Mouse (Mus musculus): ENCODE results near the gene Prr29.

Gene Prr29

DNA sequence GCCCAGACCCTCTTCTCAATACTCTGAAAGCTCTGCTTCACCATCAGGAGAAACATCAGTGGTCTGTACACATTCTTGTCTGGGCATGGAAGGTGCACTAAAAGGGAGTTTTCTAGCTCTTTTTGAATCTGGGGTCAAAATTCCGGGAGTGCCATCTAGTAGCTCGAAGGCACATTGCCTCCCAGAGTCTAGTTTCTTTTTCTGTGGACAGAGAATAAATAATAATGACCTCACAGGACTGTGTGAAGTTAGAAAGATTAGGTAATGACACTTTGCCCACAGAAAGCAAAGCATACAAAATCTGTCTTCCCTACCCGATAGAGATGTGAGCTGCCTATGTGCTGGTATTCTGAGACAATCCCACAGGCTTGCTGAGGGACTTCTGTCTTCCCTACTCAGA lies 45.2 kb downstream of the Prr29 start:
- no peak for DNase-seq (ENCODE audit: low spot score)

DNA sequence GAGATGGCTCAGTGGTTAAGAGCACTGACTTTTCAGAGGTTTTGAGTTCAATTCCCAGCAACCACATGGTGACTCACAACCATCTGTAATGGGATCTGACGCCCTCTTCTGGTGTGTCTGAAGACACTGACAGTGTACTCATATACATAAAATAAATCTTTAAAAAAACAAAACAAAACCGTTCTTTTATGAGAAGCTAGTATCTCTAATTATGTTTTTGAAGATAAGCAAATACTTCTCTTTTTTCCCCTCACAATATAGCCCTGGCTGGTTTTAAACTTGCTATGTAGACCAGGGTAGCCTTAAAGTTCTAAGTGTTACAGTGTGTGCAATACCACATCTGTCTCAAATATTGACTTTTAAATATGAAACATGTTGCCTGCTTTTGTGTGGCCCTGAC lies 45.9 kb downstream of the Prr29 start:
- DNase-seq (ENCODE audit: low spot score), result no peak

- no peak for DNase-seq (ENCODE audit: low spot score)
These were observed 47.5 kb downstream of the Prr29 start for GRCm38 (mm10) chr11:106412641-106413360.

DNA sequence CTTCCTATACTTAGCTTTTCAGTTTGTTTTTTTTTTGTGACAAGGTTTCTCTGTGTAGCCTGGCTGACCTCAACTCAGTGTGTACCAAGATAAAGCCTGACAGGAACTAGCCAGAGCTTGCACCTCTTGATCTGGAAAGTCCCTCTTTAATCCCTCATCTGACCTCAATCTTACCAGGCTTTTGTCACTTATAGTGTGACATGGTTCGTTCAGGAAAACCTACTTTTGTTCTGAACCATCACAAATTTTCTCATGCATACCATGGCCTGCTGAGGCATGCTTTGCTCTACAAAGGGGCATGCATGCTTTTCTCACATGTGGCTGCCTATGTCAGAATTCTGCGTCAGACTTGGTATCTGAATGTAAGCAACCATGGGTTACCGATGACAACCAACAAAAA lies 51.1 kb downstream of the Prr29 start:
- DNase-seq (ENCODE audit: low spot score), result no peak

DNA sequence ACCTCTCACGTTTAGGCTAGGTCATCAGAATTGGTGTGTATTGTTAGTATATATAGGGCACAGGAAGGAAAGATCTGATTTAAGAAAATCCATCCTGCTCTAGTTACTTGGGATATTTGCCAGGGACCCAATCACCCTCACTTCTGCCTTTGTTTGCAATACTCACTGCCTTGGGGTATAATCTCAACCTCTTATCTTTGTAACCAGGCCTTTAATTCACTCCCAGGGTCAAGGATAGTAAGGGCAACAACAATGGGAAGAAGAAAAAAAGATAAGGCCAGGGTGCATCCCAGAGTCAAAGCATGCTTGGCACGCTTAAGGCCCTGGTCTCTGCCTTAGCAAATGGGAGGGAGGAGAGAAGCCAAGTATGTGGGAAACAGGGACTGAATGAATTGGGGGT lies 52.6 kb downstream of the Prr29 start:
- DNase-seq (ENCODE audit: low spot score), result no peak

DNA sequence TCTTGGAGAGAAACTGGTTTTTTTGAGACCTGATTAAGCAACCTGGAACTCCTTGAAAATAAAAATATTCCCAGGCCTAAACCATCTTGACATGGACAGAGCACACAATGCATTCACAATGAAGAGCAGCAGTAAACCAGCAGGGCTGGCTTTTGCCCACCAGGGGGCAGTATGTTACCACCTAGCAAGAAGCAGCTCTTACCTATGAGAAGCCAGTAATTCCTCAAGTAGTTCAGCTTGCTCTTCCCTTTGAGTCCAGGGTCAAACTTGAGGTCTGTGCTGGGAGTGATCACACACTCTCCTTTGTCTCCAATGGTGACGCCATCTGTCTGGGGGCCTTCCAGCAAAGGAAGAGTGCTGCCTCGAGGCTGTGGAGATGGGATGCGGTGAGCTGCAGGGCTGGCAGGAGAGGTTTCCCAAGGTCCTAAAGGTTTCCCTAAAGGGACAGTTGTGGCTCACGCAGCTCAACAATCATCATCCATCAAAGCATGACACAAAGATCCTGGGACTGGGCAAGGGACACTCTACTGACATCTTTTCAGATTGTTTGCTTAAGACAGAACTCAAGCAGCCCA lies 53.4 kb downstream of the Prr29 start:
- DNase-seq (ENCODE audit: low spot score), result peak; percentile 84

DNA sequence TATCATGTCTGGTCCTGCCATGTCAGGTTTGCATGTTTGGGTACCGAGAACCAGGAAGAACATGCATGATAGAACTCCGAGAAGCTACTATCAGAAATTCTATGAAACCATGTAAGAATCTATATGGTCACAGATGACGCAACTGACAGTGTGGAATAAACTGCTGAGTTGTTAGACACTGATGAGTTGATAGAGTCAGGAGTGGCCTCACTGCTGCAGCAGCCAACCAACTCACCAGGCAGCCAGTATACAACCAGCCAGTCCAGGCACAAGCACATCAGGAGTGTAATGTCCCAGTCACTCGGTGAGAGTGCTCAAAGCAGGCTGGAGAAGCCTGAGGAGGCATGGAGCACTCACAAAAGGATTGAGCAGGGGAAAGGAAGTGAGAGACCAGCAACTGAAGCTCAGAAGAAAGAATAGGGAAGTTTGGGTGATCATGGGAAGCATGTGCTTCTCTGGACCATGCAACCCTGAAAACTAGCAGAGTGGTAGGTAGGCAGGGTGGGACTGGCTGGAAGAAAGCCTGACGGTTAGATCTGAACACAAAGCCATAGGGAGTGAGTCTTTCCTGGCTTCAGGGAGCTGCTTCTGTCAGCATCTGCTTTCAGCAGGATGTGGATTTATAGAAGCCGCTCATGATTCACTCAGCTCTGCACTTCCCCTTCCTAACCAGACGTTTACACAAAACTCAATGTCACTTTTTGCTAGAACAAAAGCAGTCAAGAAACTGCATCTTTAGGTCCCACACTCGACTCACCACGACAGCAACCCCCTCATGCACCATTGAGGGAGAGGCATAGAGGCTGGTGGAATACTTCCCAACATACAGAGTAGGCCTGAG lies 54.2 kb downstream of the Prr29 start:
- no peak for DNase-seq (ENCODE audit: low spot score)

DNA sequence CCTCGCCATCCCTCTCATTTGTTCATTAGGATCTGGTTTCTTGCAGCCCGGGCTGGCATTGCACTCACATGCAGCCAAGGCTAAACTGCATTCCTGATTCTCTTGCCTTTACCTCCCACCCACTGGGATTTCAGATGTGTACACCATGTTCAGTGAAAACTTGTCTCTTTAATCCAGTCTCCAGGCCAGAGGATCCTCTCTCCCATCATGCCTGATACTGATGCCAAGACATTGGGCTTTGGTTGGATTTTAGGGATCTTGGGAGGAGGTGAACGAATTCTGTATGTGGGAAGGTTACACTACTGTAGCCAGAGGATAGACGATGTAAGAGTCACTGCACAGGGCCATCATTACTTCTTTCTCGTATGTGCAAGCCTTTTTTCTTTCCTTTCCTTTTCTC lies 59.9 kb downstream of the Prr29 start:
- no peak for DNase-seq (ENCODE audit: low spot score)

GRCm38 (mm10) chr11:106426447-106426846 lies 61.2 kb downstream of the Prr29 start:
- DNase-seq (ENCODE audit: low spot score), result no peak
